Mouse (Mus musculus) kidney, embryonic 15.5 days (tissue): ENCODE results near the gene Mettl3. TPM values are rescaled to one million over a fixed set of nuclear protein-coding genes. Genes with fewer than 3 reads are reported as not detected.

Source experiments
- ATAC-seq: fragments of 200-750 bp; cut with Nextera tagmentation; replicated peaks from 2 replicates; pipeline ENCODE4 v1.8.0; 2017; ENCODE audit warnings: moderate TSS enrichment; ENCODE audit not compliant: low FRiP score
- H3K27ac ChIP-seq: fragments of 300-500 bp; sonication (generic); 2 replicates; pipeline ENCODE4 v1.5.1; 2015; ENCODE audit warnings: mild to moderate bottlenecking, inconsistent platforms
- H3K27me3 ChIP-seq: fragments of 300-500 bp; sonication (generic); 2 replicates; pipeline ENCODE4 v1.6.1; 2015; ENCODE audit warnings: inconsistent platforms
- H3K36me3 ChIP-seq: fragments of 300-500 bp; sonication (generic); 2 replicates; pipeline ENCODE4 v1.6.1; 2015; ENCODE audit warnings: inconsistent platforms
- H3K4me1 ChIP-seq: fragments of 300-500 bp; sonication (generic); 2 replicates; pipeline ENCODE4 v1.6.1; 2015; ENCODE audit warnings: inconsistent platforms
- H3K4me2 ChIP-seq: fragments of 300-500 bp; sonication (generic); 2 replicates; pipeline ENCODE4 v1.6.1; 2015; ENCODE audit warnings: moderate library complexity, mild to moderate bottlenecking, inconsistent platforms
- H3K4me3 ChIP-seq: fragments of 300-500 bp; sonication (generic); replicated peaks from 2 replicates; pipeline ENCODE4 v1.5.1; 2015; ENCODE audit warnings: mild to moderate bottlenecking, inconsistent platforms
- H3K9ac ChIP-seq: fragments of 300-500 bp; sonication (generic); 2 replicates; pipeline ENCODE4 v1.6.1; 2015; ENCODE audit warnings: mild to moderate bottlenecking, inconsistent platforms
- H3K9me3 ChIP-seq: fragments of 300-500 bp; sonication (generic); replicated peaks from 2 replicates; pipeline ENCODE4 v1.6.1; 2016; ENCODE audit warnings: inconsistent platforms
- WGBS: fragments of 180-500 bp; shearing (Covaris S2); methylation state at CpG from one replicate; pipeline ENCODE4 v1.1.7; 2015; ENCODE audit warnings: mixed read lengths; 5-methylcytosine and 5-hydroxymethylcytosine counted together
- polyA plus RNA-seq: library from polyadenylated mRNA; unstranded; fragments of >200 nt; fragmentation: Nextera tagmentation; extraction: Ambion mirVana; gene quantifications from 2 replicates; pipeline ENCODE4 v1.2.1, GENCODE M21; 2015

The Mettl3 gene
- 52.1 and 52.8 TPM in 2 replicates for polyA plus RNA-seq

GRCm38 (mm10) chr14:52304644-52305271, at the start of gene Mettl3:
TSS of gene Mettl3 (minus strand) at chr14:52305128.
- H3K4me3 ChIP-seq = peak within 1 kb of the TSS; percentile 65
- ATAC-seq = peak; percentile 96
- peaks cover 7% of the 10 kb centered on the region; the same call in 1 of the 2 replicates for H3K4me1 ChIP-seq
- no peaks in the 10 kb centered on the region for H3K27me3 ChIP-seq
- peak within 1 kb of the TSS; percentile 57 for H3K4me2 ChIP-seq
- H3K36me3 ChIP-seq = peaks cover 19% of the 10 kb centered on the region
- no peaks in the 10 kb centered on the region for H3K9me3 ChIP-seq
- WGBS = under 1% methylated on average over 46 of the region's 46 CpGs
- peak within 1 kb of the TSS; percentile 98 for H3K27ac ChIP-seq
- H3K9ac ChIP-seq = peak within 1 kb of the TSS; percentile 57

GRCm38 (mm10) chr14:52339512-52339852, 34.6 kb upstream of the Mettl3 start:
- H3K36me3 ChIP-seq = no peaks in the 10 kb centered on the region
- no peak overlapping the region for H3K9ac ChIP-seq
- WGBS = 80% methylated on average over 6 of the region's 6 CpGs
- peaks cover 6% of the 10 kb centered on the region; the same call in 1 of the 2 replicates for H3K27me3 ChIP-seq
- H3K27ac ChIP-seq = no peak overlapping the region
- peak overlapping the region; percentile 56; the same call in 1 of the 2 replicates for H3K4me2 ChIP-seq
- H3K9me3 ChIP-seq = no peaks in the 10 kb centered on the region
- 0 out of 2 replicates have a peak, but pooled peaks cover 5% of the 10 kb centered on the region for H3K4me1 ChIP-seq
- no peak overlapping the region for H3K4me3 ChIP-seq
- ATAC-seq = no peak

DNA sequence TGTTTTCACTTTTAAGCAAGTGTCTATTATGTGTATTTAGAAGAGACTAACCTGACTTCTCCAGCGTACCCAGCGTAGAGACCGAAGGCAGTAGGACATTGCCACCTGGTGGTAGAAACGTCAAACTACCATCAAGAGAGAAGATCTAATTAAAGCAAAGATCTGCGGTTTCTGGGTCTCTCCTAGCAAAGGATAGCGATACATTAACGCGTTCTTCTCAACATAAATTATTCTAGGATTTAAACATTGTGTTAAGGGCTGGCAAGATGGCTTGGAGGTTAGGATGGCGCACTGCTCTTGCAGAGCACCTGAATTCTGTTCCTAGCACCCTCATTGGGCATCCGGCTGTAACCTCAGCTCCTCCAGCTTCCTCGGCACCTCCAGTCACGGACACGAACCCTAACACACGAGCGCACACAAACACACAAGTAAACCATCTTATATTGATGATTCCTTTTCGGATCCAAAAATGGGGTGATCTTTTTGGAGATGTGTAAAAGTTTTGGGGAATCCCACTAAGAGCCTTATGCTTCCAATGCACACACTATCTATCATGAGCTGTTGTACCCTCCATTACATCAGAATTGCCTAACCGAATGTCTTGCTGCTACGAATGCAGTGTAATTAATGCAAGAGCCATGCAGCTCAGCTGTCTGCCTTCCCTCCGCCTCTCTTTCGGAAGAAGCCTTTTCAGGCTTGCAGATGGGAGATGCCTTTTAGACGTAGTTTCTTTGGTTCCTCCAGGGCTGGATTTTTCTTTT, 34.0 kb upstream of the Mettl3 start:
- 0 out of 2 replicates have a peak, but pooled peaks cover 5% of the 10 kb centered on the region for H3K4me1 ChIP-seq
- 32% methylated on average over 21 of the region's 21 CpGs for WGBS
- H3K36me3 ChIP-seq = no peaks in the 10 kb centered on the region
- H3K27me3 ChIP-seq = peaks cover 6% of the 10 kb centered on the region; the same call in 1 of the 2 replicates
- H3K9ac ChIP-seq = no peak overlapping the region; the same call in 1 of the 2 replicates
- H3K4me3 ChIP-seq = peak overlapping the region; percentile 25
- H3K9me3 ChIP-seq = no peaks in the 10 kb centered on the region
- H3K27ac ChIP-seq = no peak overlapping the region
- 0 out of 2 replicates have a peak, but pooled peaks have one; percentile 57 for ATAC-seq
- peak overlapping the region; percentile 56 for H3K4me2 ChIP-seq

GRCm38 (mm10) chr14:52332171-52332570, 27.2 kb upstream of the Mettl3 start:
- no peak for ATAC-seq
- Histone ChIP-seq H3K27me3 (peaks cover 44% of the 10 kb centered on the region), H3K4me1 (peaks cover 12% of the 10 kb centered on the region; the same call in 1 of the 2 replicates), H3K36me3 (no peaks in the 10 kb centered on the region), H3K4me3 (no peak overlapping the region), H3K9ac (no peak overlapping the region), H3K4me2 (no peak overlapping the region), H3K9me3 (no peaks in the 10 kb centered on the region), H3K27ac (no peak overlapping the region)
- 69% methylated on average over 1 of the region's 3 CpGs for WGBS

DNA sequence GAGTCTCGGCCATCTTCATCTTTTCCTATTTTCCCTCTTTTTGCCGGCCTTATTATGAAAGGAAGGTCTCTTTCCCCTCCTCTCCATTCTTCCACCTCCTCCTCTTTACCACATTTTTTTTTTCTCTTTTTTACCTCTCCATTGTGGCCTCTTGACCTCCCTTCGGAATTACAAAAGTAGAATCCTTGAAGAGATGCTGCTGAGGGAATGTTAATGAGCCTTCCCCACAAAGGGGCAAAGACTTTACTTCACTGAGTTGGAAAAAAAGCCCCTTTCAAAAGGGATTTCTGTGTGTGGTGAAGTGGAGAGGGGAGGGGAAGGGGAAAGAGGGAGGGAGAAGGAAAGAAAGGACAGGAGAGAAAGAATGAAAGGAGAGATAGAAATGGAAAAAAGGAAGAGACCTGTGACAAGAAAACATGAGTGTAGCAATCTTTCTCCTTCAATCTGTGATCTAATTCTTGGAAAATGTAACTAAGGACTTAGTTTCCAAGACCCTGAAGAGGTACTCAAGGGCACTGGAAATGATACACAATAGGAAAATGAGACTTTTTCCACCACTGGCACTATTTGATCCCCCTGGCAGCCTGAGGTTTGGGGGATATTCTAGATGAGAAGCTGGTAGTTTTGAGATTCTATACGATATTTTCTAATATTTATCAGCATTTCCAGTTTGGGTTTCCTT, 26.3 kb upstream of the Mettl3 start:
- Histone ChIP-seq H3K4me1 (peaks cover 12% of the 10 kb centered on the region; the same call in 1 of the 2 replicates), H3K9ac (no peak overlapping the region), H3K9me3 (no peaks in the 10 kb centered on the region), H3K4me2 (no peak overlapping the region), H3K27ac (no peak overlapping the region), H3K27me3 (peaks cover 53% of the 10 kb centered on the region), H3K36me3 (no peaks in the 10 kb centered on the region), H3K4me3 (no peak overlapping the region)
- no peak for ATAC-seq
- WGBS = 26% methylated on average over 4 of the region's 4 CpGs

GRCm38 (mm10) chr14:52327910-52328812, 23.2 kb upstream of the Mettl3 start, which contains the start of gene Sall2:
TSS of gene Sall2 (minus strand) at chr14:52328762.
- WGBS = 1% methylated on average over 26 of the region's 26 CpGs
- Histone ChIP-seq H3K4me2 (peak within 1 kb of the TSS; percentile 79), H3K9ac (peak within 1 kb of the TSS; percentile 16; the same call in 1 of the 2 replicates), H3K9me3 (no peaks in the 10 kb centered on the region), H3K4me3 (peak within 1 kb of the TSS; percentile 45), H3K27ac (no peak within 1 kb of the TSS), H3K36me3 (no peaks in the 10 kb centered on the region), H3K4me1 (peaks cover 12% of the 10 kb centered on the region; the same call in 1 of the 2 replicates), H3K27me3 (peaks cover 58% of the 10 kb centered on the region)
- peak; percentile 70; the same call in 1 of the 2 replicates for ATAC-seq

DNA sequence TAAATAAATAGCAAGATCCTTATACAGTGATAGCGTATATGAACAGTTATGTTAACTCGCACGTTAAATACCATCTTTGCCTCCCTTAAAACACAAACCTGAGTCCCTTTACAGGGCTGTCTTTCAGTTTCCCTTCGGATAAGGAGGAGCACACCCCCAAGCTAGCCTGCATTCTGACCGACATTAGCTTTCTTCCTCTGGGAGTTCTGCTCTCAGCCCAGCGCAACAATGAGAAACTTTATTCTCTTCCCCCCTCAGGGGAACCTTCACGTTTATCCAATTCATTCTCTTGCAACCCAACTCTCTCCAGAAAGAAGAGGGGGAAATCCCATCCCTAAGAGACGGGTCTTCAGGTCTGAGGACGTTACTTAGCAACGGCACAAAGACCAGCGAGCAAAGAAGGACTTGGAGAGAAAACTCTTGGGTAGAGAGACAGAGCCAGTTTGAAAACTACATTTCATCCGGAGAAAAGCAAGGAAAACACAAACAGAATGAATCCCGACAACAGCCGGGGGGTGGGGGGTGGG, 22.5 kb upstream of the Mettl3 start:
- WGBS = 4% methylated on average over 14 of the region's 14 CpGs
- Histone ChIP-seq H3K4me3 (peak overlapping the region; percentile 45), H3K4me2 (peak overlapping the region; percentile 79), H3K4me1 (peaks cover 12% of the 10 kb centered on the region; the same call in 1 of the 2 replicates), H3K27ac (no peak overlapping the region), H3K36me3 (no peaks in the 10 kb centered on the region), H3K27me3 (peaks cover 58% of the 10 kb centered on the region), H3K9ac (peak overlapping the region; percentile 16; the same call in 1 of the 2 replicates), H3K9me3 (no peaks in the 10 kb centered on the region)
- 0 out of 2 replicates have a peak, but pooled peaks have one; percentile 43 for ATAC-seq

DNA sequence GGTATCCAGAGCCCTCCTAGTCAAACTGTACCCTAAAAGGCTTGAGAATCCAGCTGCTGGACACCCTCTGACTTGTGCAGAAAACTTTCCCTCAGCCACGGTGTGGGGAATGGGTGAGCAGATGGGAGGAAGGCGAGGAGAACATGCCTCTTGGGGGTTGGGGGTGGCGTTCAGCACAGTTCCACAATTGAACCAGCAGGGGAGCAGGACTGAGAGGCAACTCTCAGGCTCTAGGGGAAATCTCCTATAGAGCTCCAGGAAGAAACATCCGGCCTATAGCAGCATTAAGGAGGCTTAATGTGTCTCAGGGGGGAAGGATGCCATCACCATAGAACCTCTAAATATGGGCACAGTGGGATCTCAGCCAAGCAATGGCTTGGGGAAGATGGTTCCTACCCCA, 21.0 kb upstream of the Mettl3 start:
- WGBS = 19% methylated on average over 4 of the region's 4 CpGs
- no peak overlapping the region for H3K4me2 ChIP-seq
- peaks cover 12% of the 10 kb centered on the region; the same call in 1 of the 2 replicates for H3K4me1 ChIP-seq
- no peaks in the 10 kb centered on the region for H3K9me3 ChIP-seq
- H3K36me3 ChIP-seq = no peaks in the 10 kb centered on the region
- H3K27ac ChIP-seq = no peak overlapping the region
- no peak overlapping the region for H3K9ac ChIP-seq
- H3K27me3 ChIP-seq = peaks cover 45% of the 10 kb centered on the region
- H3K4me3 ChIP-seq = no peak overlapping the region
- ATAC-seq = 0 out of 2 replicates have a peak, but pooled peaks have one; percentile 36

GRCm38 (mm10) chr14:52319361-52319760, 14.4 kb upstream of the Mettl3 start:
- Histone ChIP-seq H3K4me1 (peaks cover 20% of the 10 kb centered on the region), H3K4me2 (no peak overlapping the region), H3K4me3 (no peak overlapping the region), H3K27ac (peak overlapping the region; percentile 37), H3K36me3 (peaks cover 4% of the 10 kb centered on the region), H3K9me3 (no peaks in the 10 kb centered on the region), H3K9ac (no peak overlapping the region), H3K27me3 (no peaks in the 10 kb centered on the region)
- 19% methylated on average over 6 of the region's 6 CpGs for WGBS
- no peak for ATAC-seq

DNA sequence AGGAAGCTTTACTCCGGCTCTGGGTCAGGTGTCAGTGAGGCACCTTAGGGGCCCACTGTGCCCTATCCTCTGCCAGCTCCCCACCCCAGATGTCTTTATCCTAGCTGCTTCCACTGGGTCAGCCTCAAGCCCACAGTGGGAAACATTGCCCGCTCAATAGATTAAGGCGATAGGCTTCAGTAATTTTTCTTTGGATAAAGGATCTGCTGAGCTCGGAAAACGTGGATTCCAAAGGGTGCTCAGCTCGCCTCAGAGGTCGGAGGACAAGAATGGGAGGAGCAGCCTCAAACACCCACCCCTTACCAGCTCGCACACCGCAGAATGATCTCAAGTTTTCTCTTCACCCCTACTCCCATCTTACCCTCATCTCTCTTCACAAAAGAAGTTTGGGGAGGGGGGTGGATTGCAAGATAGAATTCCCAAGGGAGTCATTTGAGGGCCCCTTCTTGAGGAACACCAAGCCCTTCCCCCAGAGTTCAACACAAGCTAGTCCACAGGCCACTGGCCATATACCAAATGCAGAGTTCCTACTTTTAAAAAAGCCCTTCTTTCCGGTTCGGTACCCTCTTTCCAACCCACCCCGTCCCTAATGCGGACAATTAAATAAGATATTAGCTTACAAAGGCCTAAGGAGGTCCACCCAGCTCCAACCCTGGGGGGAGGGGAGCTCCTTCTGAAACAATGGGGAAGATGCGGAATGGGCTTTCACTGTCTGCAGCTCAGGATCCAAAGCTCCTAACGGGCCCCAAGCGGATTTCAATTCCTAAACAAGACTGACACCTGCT, 11.7 kb upstream of the Mettl3 start:
- ATAC-seq = peak; percentile 86
- H3K27ac ChIP-seq = peak overlapping the region; percentile 96
- peaks cover 47% of the 10 kb centered on the region for H3K4me1 ChIP-seq
- H3K9me3 ChIP-seq = peaks cover 3% of the 10 kb centered on the region; the same call in 1 of the 2 replicates
- H3K27me3 ChIP-seq = no peaks in the 10 kb centered on the region
- H3K36me3 ChIP-seq = peaks cover 31% of the 10 kb centered on the region
- peak overlapping the region; percentile 72 for H3K4me2 ChIP-seq
- H3K4me3 ChIP-seq = peak overlapping the region; percentile 72
- peak overlapping the region; percentile 33 for H3K9ac ChIP-seq
- 7% methylated on average over 16 of the region's 16 CpGs for WGBS
